Mouse (Mus musculus) megakaryocyte, embryonic 14.5 days (primary cell): ENCODE results near the gene Gm20388. TPM values are rescaled to one million over a fixed set of nuclear protein-coding genes. Genes with fewer than 3 reads are reported as not detected.

ENCODE experiments used
- H3K27me3 ChIP-seq: replicated peaks from 2 replicates; pipeline ENCODE3; 2012; ENCODE audit warnings: inconsistent platforms
- H3K36me3 ChIP-seq: replicated peaks from 2 replicates; pipeline ENCODE3; 2012; ENCODE audit warnings: low read length, inconsistent platforms, mixed read lengths
- H3K4me1 ChIP-seq: 2 replicates; pipeline ENCODE4 v1.6.1; 2012; ENCODE audit warnings: inconsistent platforms
- H3K4me3 ChIP-seq: replicated peaks from 2 replicates; pipeline ENCODE3; 2012; ENCODE audit warnings: moderate library complexity, mild to moderate bottlenecking, inconsistent platforms
- H3K9me3 ChIP-seq: 2 replicates; pipeline ENCODE4 v1.6.1; 2012; ENCODE audit warnings: inconsistent platforms
- FLI1 ChIP-seq: IDR thresholded peaks from 2 replicates; pipeline ENCODE4 v1.6.1; 2012; ENCODE audit warnings: low read length, inconsistent platforms, mixed read lengths
- GATA1 ChIP-seq: IDR thresholded peaks from 3 replicates; pipeline ENCODE4 v1.6.1; 2012; ENCODE audit warnings: mixed read lengths, low read length, inconsistent platforms, borderline replicate concordance
- polyA plus RNA-seq: library from polyadenylated mRNA; stranded (reverse); fragments of >175 nt; gene quantifications from 2 replicates; pipeline ENCODE4 v1.2.3, GENCODE M21; 2012; ENCODE audit warnings: low replicate concordance; ENCODE audit not compliant: insufficient read depth

Gene Gm20388
- polyA plus RNA-seq, 1 experiment: 111 TPM

DNA sequence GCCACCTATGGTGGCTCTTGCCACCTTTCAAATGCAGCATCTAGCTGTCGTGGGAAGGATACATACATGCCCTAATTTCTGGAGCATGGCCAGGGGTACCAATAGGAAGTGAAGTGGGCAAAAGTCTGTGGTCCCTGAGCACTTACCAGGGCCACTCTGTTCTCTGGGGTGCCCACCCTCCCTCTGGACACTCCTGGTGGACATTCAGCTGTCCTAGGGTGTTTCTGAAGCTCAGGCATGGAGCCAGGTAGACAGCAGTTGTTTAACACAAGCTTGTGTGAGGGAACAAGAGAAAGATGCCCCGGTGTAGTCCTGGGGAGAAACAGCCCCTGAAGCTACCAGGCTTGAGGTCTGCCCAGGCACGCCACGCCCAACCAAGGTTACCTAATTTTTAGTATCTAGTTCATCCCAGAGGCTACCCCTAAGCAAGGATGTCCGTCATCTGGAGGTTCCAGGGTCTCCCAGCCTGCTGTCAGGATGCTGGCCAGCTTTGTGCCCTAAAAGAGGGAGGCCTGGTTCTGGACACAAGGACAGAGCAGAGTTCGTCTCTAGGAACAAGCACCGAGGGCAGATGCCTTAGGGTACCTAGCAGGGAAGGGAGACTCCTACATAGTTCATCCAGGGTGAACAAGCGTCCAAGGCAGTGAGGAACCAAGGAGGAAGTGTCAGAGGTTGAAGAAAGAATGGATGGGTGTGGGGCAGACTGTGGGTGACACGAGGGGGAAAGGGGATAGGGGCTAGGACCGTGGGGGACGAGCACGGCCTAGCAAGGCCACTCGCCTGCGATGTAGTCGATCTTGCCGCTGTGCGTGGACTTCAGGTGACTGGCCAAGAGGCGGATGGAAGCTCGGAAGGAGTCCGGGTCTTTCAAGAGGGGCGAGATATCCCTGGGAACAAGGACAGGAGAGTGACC lies 2665.3 kb downstream of the Gm20388 start:
- TF ChIP-seq FLI1 (no peak), GATA1 (no peak)
- Histone ChIP-seq H3K4me3 (peak overlapping the region; percentile 98), H3K9me3 (no peaks in the 10 kb centered on the region), H3K27me3 (peaks cover 3% of the 10 kb centered on the region), H3K4me1 (peaks cover 62% of the 10 kb centered on the region), H3K36me3 (peaks cover 63% of the 10 kb centered on the region)

DNA sequence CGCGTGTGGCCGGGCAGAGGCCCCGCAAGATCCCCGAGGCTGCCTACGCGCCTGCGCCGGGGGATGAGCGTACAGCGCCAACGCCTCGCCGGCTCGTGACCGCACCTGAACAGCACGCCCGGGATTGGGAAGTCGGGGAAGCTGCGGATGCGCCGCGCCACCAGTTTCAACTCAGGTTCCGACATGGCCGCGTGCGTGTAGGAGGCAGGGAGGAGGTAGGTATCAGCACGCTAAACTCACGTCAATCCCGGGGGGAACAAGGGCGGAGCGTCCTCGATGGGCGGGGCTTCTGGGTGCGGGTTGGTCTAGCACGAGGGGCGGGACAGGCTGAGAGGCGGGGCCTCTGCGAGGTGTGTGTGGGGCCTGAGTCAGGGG lies 2666.0 kb downstream of the Gm20388 start, which contains the start of gene Aprt:
Gene Aprt, minus strand, starts transcription at position 262 of the 375 bp plus-strand sequence.
- H3K9me3 ChIP-seq: no peaks in the 10 kb centered on the region
- TF ChIP-seq GATA1 (no peak), FLI1 (no peak)
- peaks cover 61% of the 10 kb centered on the region for H3K36me3 ChIP-seq
- peaks cover 6% of the 10 kb centered on the region for H3K27me3 ChIP-seq
- peaks cover 61% of the 10 kb centered on the region for H3K4me1 ChIP-seq
- H3K4me3 ChIP-seq: peak within 1 kb of the TSS; percentile 98

DNA sequence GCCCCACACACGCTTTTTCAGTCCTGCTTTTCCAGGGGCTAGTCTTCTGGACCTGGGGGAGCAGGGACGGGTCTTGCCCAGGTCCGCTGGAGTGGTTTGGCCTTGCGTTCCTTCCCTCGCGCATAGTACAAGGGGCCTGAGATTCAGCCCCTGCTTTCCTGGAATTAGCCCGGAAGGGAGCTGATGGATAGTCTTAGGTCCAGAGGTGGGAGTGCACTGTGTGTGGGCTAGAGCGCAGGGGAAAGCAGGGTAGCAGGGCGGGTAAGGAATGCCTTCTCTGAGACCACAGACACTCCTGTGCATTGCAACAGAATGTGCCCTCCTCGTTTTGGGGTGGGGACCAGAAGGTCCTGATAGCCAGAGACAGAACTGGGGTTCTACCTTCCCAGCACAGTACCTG lies 2666.5 kb downstream of the Gm20388 start:
- Histone ChIP-seq H3K27me3 (peaks cover 6% of the 10 kb centered on the region), H3K9me3 (no peaks in the 10 kb centered on the region), H3K36me3 (peaks cover 57% of the 10 kb centered on the region), H3K4me1 (peaks cover 56% of the 10 kb centered on the region), H3K4me3 (peak overlapping the region; percentile 98)
- TF ChIP-seq FLI1: no peak
- no peak for TF ChIP-seq GATA1

DNA sequence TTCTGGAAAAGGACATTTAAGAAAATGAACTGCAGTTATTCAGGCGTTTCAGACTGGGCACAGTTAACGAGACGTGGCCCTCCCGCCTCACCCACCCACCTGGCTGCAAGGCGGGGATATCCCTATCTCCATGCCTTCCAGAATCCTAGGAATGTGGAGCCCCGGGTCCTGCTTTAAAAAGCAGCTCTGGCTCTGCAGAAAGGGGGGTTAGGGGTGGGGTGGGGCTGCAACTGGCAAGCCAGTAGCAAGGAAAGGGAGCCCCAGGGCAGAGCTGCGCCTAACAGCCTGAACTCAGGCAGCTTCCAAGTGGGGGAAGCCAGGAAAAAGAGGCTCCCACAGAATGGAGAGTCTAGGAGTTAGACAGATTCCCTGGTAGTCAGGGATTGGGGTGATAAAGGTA lies 2668.6 kb downstream of the Gm20388 start:
- TF ChIP-seq GATA1 (no peak), FLI1 (no peak)
- Histone ChIP-seq H3K4me3 (no peak overlapping the region), H3K4me1 (peaks cover 59% of the 10 kb centered on the region), H3K9me3 (no peaks in the 10 kb centered on the region), H3K27me3 (peaks cover 13% of the 10 kb centered on the region), H3K36me3 (peaks cover 50% of the 10 kb centered on the region)

DNA sequence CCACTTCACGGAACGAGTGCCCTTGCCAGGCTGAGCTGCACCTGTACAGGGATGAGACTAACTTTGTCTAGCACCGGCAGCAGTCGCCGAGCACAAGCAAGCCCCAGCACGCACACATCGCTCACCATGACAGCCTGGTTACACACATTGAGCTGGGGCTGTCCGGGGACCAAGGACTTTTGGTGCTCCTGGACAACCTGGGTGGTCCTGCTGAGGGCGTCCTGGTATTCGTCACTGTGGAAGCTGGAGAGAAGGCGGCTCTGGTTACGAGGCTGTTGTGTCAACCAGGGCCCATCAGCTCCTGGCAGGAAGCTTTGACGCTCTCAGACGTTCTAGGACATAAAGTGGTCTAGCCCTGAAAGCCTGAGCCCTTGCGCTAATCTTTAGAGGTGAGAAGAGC lies 2670.3 kb downstream of the Gm20388 start:
- H3K36me3 ChIP-seq: peaks cover 45% of the 10 kb centered on the region
- H3K4me3 ChIP-seq: no peak overlapping the region
- H3K4me1 ChIP-seq: peaks cover 59% of the 10 kb centered on the region
- peaks cover 15% of the 10 kb centered on the region for H3K27me3 ChIP-seq
- TF ChIP-seq GATA1: no peak
- no peak for TF ChIP-seq FLI1
- H3K9me3 ChIP-seq: no peaks in the 10 kb centered on the region

DNA sequence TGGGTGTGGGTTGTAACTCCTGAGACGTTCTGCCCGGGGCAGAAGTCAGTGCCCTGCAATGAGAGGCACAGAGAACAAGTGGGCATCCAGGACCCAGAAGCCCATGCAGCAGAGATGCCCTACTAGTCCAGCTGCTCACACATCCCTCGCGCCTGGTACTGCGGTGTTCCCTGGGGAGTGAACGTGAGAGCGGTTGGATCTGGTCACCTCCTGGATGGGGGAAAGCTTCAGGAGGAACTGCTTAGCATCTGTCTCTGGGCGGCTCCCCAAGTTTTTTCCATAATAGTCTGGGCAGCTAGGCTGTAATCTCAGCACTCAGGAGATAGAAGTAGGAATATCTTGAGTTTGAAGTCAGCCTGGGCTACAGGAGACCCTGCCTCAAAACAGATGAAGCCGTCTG lies 2674.3 kb downstream of the Gm20388 start:
- Histone ChIP-seq H3K27me3 (peaks cover 13% of the 10 kb centered on the region), H3K4me3 (peak overlapping the region; percentile 83), H3K4me1 (peaks cover 54% of the 10 kb centered on the region), H3K9me3 (no peaks in the 10 kb centered on the region), H3K36me3 (peaks cover 57% of the 10 kb centered on the region)
- no peak for TF ChIP-seq FLI1
- no peak for TF ChIP-seq GATA1

DNA sequence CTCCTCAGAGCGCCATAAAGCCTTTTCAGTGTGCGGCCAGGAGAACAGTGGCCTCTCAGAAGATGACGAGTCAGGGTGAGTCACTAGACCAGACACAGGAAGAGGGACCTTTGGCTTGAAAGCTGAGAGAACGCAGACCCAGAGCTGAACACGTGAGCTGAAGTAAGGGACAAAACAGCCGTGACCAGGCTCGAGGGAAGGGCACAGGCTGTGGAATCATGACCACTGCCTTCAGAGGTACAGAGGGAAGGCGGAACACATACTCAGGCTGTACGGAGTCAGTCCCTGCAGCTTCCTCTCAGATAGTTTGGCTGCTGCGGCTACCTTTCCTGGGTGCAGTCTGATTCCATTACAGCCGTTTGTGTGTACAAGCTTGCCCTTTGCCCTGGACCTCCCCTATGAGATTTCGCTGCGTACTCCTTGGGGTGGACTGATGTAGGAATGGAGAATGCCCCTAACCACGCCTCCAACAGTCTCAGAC lies 2674.8 kb downstream of the Gm20388 start:
- Histone ChIP-seq H3K36me3 (peaks cover 60% of the 10 kb centered on the region), H3K4me3 (peak overlapping the region; percentile 83), H3K9me3 (no peaks in the 10 kb centered on the region), H3K27me3 (peaks cover 16% of the 10 kb centered on the region), H3K4me1 (peaks cover 51% of the 10 kb centered on the region)
- no peak for TF ChIP-seq FLI1
- no peak for TF ChIP-seq GATA1

DNA sequence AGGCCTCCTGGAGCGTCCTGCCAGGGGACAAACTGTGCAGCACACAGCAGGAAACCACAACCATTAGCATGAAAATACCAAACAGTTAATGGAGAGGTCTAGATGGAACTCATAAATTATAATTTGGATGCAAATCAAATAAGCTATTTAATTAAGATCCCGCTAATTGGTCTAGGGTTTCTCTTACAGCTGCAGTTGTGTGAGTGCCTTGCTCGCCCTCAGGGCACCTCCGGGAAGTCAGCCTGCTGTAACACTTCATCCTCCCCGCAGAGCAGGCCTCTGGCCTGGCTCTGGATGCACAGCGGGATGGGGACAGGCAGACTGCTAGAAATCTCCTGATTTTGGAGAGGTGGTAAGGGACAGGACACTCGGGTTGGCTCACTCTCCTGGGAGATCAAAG lies 2675.5 kb downstream of the Gm20388 start:
- Histone ChIP-seq H3K27me3 (peaks cover 14% of the 10 kb centered on the region), H3K4me1 (peaks cover 48% of the 10 kb centered on the region), H3K36me3 (peaks cover 64% of the 10 kb centered on the region), H3K9me3 (no peaks in the 10 kb centered on the region), H3K4me3 (no peak overlapping the region)
- no peak for TF ChIP-seq FLI1
- no peak for TF ChIP-seq GATA1

DNA sequence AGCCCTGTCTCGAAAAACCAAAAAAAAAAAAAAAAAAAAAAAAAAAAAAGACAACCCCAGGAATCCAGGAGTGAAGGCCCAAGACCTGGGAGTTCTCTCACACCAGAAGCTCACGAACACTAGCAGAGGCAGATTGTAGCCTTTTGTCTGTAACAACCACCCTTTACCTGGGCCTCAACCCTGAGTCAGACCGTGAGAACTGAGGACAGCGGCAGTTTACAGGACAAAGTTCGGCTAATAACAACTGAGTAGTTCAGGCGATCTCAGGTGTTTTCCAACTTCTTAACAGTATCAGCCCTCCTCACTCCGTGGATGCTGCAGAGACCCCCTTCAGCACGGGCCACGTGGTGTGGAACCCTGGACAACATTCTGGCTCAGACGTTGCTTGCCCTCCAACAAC lies 2676.1 kb downstream of the Gm20388 start:
- Histone ChIP-seq H3K4me1 (peaks cover 48% of the 10 kb centered on the region), H3K9me3 (no peaks in the 10 kb centered on the region), H3K27me3 (peaks cover 13% of the 10 kb centered on the region), H3K36me3 (peaks cover 67% of the 10 kb centered on the region), H3K4me3 (no peak overlapping the region)
- TF ChIP-seq FLI1 (no peak), GATA1 (no peak)

DNA sequence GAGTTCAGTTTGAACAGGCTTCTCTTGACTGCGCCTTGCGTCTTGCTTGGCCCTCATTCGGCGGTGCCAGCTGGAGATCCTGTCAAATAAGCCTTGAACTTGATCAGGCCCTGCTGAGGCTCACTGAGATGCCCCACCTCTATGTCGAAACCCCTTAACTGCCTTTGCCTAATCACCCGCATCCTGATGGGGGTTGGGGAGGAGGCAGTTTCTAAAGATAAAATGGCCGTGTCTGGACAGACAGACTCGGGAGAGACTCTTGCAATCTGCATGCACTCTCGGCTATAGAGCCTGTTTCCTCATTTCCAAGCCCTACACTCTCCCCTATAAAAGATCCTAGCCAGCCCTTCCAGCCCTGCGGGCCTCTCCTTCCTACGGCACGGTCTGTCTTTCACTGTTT lies 2682.6 kb downstream of the Gm20388 start:
- TF ChIP-seq FLI1 (no peak), GATA1 (no peak)
- peaks cover 92% of the 10 kb centered on the region for H3K36me3 ChIP-seq
- peaks cover 42% of the 10 kb centered on the region for H3K4me1 ChIP-seq
- H3K27me3 ChIP-seq: peaks cover 8% of the 10 kb centered on the region
- no peak overlapping the region for H3K4me3 ChIP-seq
- no peaks in the 10 kb centered on the region for H3K9me3 ChIP-seq
